Mouse (Mus musculus): ENCODE data around the gene Dus2. TPM values are rescaled to one million over a fixed set of nuclear protein-coding genes. Genes with fewer than 3 reads are reported as not detected.

The Dus2 gene
- polyA plus RNA-seq, 1 experiment from 2014 or later: 15.2 TPM

- H3K9ac ChIP-seq: no peak overlapping the region
- H3K4me3 ChIP-seq: no peak overlapping the region
- H3K4me1 ChIP-seq (replicated peaks): peaks cover 10% of the 10 kb centered on the region; the same call in 1 of the 2 replicates
- 64% methylated on average over 3 of the region's 3 CpGs for WGBS
- no peaks in the 10 kb centered on the region for H3K9me3 ChIP-seq (replicated peaks)
- no peak overlapping the region for H3K4me2 ChIP-seq
- no peak for ATAC-seq (ENCODE audit: insufficient number of reproducible peaks, low FRiP score)
- no peaks in the 10 kb centered on the region for H3K27me3 ChIP-seq (replicated peaks)
- peaks cover 27% of the 10 kb centered on the region for H3K36me3 ChIP-seq
- no peak overlapping the region for H3K27ac ChIP-seq (ENCODE audit: poor library complexity, severe bottlenecking)
Measured at GRCm38 (mm10) chr8:106044151-106044550, 53.0 kb downstream of the Dus2 start.

GRCm38 (mm10) chr8:106046872-106047559, 55.9 kb downstream of the Dus2 start:
- Histone ChIP-seq H3K27me3 (replicated peaks) (no peaks in the 10 kb centered on the region), H3K9me3 (replicated peaks) (no peaks in the 10 kb centered on the region), H3K4me3 (no peak overlapping the region), H3K27ac (ENCODE audit: poor library complexity, severe bottlenecking) (no peak overlapping the region), H3K4me1 (replicated peaks) (peaks cover 7% of the 10 kb centered on the region; the same call in 1 of the 2 replicates), H3K9ac (no peak overlapping the region), H3K36me3 (peaks cover 48% of the 10 kb centered on the region), H3K4me2 (no peak overlapping the region)
- no peak for ATAC-seq (ENCODE audit: insufficient number of reproducible peaks, low FRiP score)
- 86% methylated on average over 11 of the region's 11 CpGs for WGBS

GRCm38 (mm10) chr8:106047854-106048630, 56.9 kb downstream of the Dus2 start:
- Histone ChIP-seq H3K36me3 (peaks cover 56% of the 10 kb centered on the region), H3K4me3 (no peak overlapping the region), H3K27me3 (replicated peaks) (no peaks in the 10 kb centered on the region), H3K4me2 (no peak overlapping the region), H3K9me3 (replicated peaks) (no peaks in the 10 kb centered on the region), H3K27ac (ENCODE audit: poor library complexity, severe bottlenecking) (no peak overlapping the region), H3K4me1 (replicated peaks) (peaks cover 7% of the 10 kb centered on the region; the same call in 1 of the 2 replicates), H3K9ac (no peak overlapping the region)
- ATAC-seq (ENCODE audit: insufficient number of reproducible peaks, low FRiP score): no peak
- 74% methylated on average over 5 of the region's 5 CpGs for WGBS

- no peak overlapping the region for H3K4me2 ChIP-seq
- H3K9ac ChIP-seq: no peak overlapping the region
- H3K36me3 ChIP-seq: peaks cover 64% of the 10 kb centered on the region
- H3K4me3 ChIP-seq: no peak overlapping the region
- no peak overlapping the region for H3K27ac ChIP-seq (ENCODE audit: poor library complexity, severe bottlenecking)
- H3K4me1 ChIP-seq (replicated peaks): peaks cover 7% of the 10 kb centered on the region; the same call in 1 of the 2 replicates
- H3K9me3 ChIP-seq (replicated peaks): no peaks in the 10 kb centered on the region
- WGBS: 84% methylated on average over 6 of the region's 6 CpGs
- H3K27me3 ChIP-seq (replicated peaks): no peaks in the 10 kb centered on the region
- ATAC-seq (ENCODE audit: insufficient number of reproducible peaks, low FRiP score): no peak
Measured at GRCm38 (mm10) chr8:106049840-106050239, 58.7 kb downstream of the Dus2 start.

- Histone ChIP-seq H3K27me3 (replicated peaks) (no peaks in the 10 kb centered on the region), H3K4me3 (no peak overlapping the region), H3K4me2 (no peak overlapping the region), H3K27ac (ENCODE audit: poor library complexity, severe bottlenecking) (no peak overlapping the region), H3K36me3 (peaks cover 60% of the 10 kb centered on the region), H3K4me1 (replicated peaks) (peaks cover 7% of the 10 kb centered on the region; the same call in 1 of the 2 replicates), H3K9me3 (replicated peaks) (no peaks in the 10 kb centered on the region), H3K9ac (no peak overlapping the region)
- ATAC-seq (ENCODE audit: insufficient number of reproducible peaks, low FRiP score): no peak
- WGBS: 87% methylated on average over 3 of the region's 3 CpGs
Measured at GRCm38 (mm10) chr8:106051068-106051467, 59.9 kb downstream of the Dus2 start.

GRCm38 (mm10) chr8:106052510-106053089, 61.5 kb downstream of the Dus2 start:
- no peak overlapping the region for H3K27ac ChIP-seq (ENCODE audit: poor library complexity, severe bottlenecking)
- no peak for ATAC-seq (ENCODE audit: insufficient number of reproducible peaks, low FRiP score)
- H3K27me3 ChIP-seq (replicated peaks): no peaks in the 10 kb centered on the region
- no peak overlapping the region for H3K9ac ChIP-seq
- peaks cover 7% of the 10 kb centered on the region; the same call in 1 of the 2 replicates for H3K4me1 ChIP-seq (replicated peaks)
- H3K9me3 ChIP-seq (replicated peaks): no peaks in the 10 kb centered on the region
- H3K4me2 ChIP-seq: no peak overlapping the region
- H3K4me3 ChIP-seq: no peak overlapping the region
- peaks cover 53% of the 10 kb centered on the region for H3K36me3 ChIP-seq
- WGBS: 85% methylated on average over 9 of the region's 9 CpGs

- Histone ChIP-seq H3K9ac (no peak overlapping the region), H3K27ac (ENCODE audit: poor library complexity, severe bottlenecking) (no peak overlapping the region), H3K4me3 (no peak overlapping the region), H3K27me3 (replicated peaks) (no peaks in the 10 kb centered on the region), H3K4me2 (no peak overlapping the region), H3K9me3 (replicated peaks) (no peaks in the 10 kb centered on the region), H3K36me3 (peaks cover 48% of the 10 kb centered on the region), H3K4me1 (replicated peaks) (peaks cover 12% of the 10 kb centered on the region)
- 67% methylated on average over 6 of the region's 6 CpGs for WGBS
- no peak for ATAC-seq (ENCODE audit: insufficient number of reproducible peaks, low FRiP score)
Measured at GRCm38 (mm10) chr8:106054190-106054811, 63.2 kb downstream of the Dus2 start.

- H3K4me1 ChIP-seq (replicated peaks): peaks cover 12% of the 10 kb centered on the region
- no peak overlapping the region for H3K27ac ChIP-seq (ENCODE audit: poor library complexity, severe bottlenecking)
- WGBS: 68% methylated on average over 3 of the region's 3 CpGs
- peaks cover 41% of the 10 kb centered on the region for H3K36me3 ChIP-seq
- H3K4me3 ChIP-seq: no peak overlapping the region
- H3K9ac ChIP-seq: no peak overlapping the region
- no peak overlapping the region for H3K4me2 ChIP-seq
- H3K9me3 ChIP-seq (replicated peaks): no peaks in the 10 kb centered on the region
- no peak for ATAC-seq (ENCODE audit: insufficient number of reproducible peaks, low FRiP score)
- H3K27me3 ChIP-seq (replicated peaks): no peaks in the 10 kb centered on the region
Measured at GRCm38 (mm10) chr8:106055038-106055437, 63.9 kb downstream of the Dus2 start.

GRCm38 (mm10) chr8:106056455-106056982, 65.4 kb downstream of the Dus2 start:
- Histone ChIP-seq H3K27me3 (replicated peaks) (no peaks in the 10 kb centered on the region), H3K27ac (ENCODE audit: poor library complexity, severe bottlenecking) (no peak overlapping the region), H3K9me3 (replicated peaks) (no peaks in the 10 kb centered on the region), H3K9ac (no peak overlapping the region), H3K4me1 (replicated peaks) (peaks cover 19% of the 10 kb centered on the region), H3K4me2 (no peak overlapping the region), H3K4me3 (no peak overlapping the region), H3K36me3 (peaks cover 29% of the 10 kb centered on the region)
- WGBS: 83% methylated on average over 4 of the region's 4 CpGs
- no peak for ATAC-seq (ENCODE audit: insufficient number of reproducible peaks, low FRiP score)

GRCm38 (mm10) chr8:106058731-106059612, 67.8 kb downstream of the Dus2 start, which contains the start of gene Nfatc3:
Gene Nfatc3 (plus strand): TSS chr8:106058840.
- Histone ChIP-seq H3K4me2 (peak within 1 kb of the TSS; percentile 81), H3K9ac (peak within 1 kb of the TSS; percentile 87), H3K9me3 (replicated peaks) (no peaks in the 10 kb centered on the region), H3K27ac (ENCODE audit: poor library complexity, severe bottlenecking) (peak within 1 kb of the TSS; percentile 93), H3K27me3 (replicated peaks) (no peaks in the 10 kb centered on the region), H3K36me3 (0 out of 2 replicates have a peak, but pooled peaks cover 6% of the 10 kb centered on the region), H3K4me1 (replicated peaks) (peaks cover 26% of the 10 kb centered on the region), H3K4me3 (peak within 1 kb of the TSS; percentile 76)
- WGBS: 1% methylated on average over 51 of the region's 52 CpGs
- peak; percentile 98 for ATAC-seq (ENCODE audit: insufficient number of reproducible peaks, low FRiP score)

Measured in heart, embryonic 12.5 days (tissue).